Mouse (Mus musculus) myocyte (in vitro differentiated cells): ENCODE measurements around the gene Gamt. TPM values are rescaled to one million over a fixed set of nuclear protein-coding genes. Genes with fewer than 3 reads are reported as not detected.

ENCODE experiments used
- H3K27me3 ChIP-seq: one replicate; pipeline ENCODE4 v1.6.1; 2011; ENCODE audit not compliant: control insufficient read depth, insufficient read depth, insufficient read length
- H3K36me3 ChIP-seq: one replicate; pipeline ENCODE4 v1.6.1; 2011; ENCODE audit not compliant: control insufficient read depth, insufficient read depth
- H3K4me2 ChIP-seq: one replicate; pipeline ENCODE4 v1.6.1; 2011; ENCODE audit warnings: low read depth, control low read depth
- H3K4me3 ChIP-seq: one replicate; pipeline ENCODE4 v1.5.1; 2011; ENCODE audit warnings: mild to moderate bottlenecking, control low read depth, moderate library complexity
- H3K79me2 ChIP-seq: one replicate; pipeline ENCODE4 v1.6.1; 2011; ENCODE audit not compliant: control insufficient read depth, insufficient read depth
- H3ac ChIP-seq: one replicate; pipeline ENCODE4 v1.6.1; 2011; ENCODE audit not compliant: control insufficient read depth, insufficient read length
- CEBPB ChIP-seq: IDR thresholded peaks from 2 replicates; pipeline ENCODE4 v1.6.1; 2011; ENCODE audit warnings: mild to moderate bottlenecking, moderate library complexity; ENCODE audit not compliant: poor library complexity, insufficient read depth, severe bottlenecking
- E2F4 ChIP-seq: IDR thresholded peaks from one replicate; pipeline ENCODE4 v1.6.1; 2011; ENCODE audit warnings: mild to moderate bottlenecking, control low read depth, moderate library complexity; ENCODE audit not compliant: insufficient read depth
- MAX ChIP-seq: IDR thresholded peaks from one replicate; pipeline ENCODE4 v1.6.1; 2011; ENCODE audit warnings: low read depth, mild to moderate bottlenecking, control low read depth
- MYOD1 ChIP-seq, 3 experiments: IDR thresholded peaks; one replicate each; pipeline ENCODE4 v1.6.1; 2011; ENCODE audit warnings: control low read depth in 2 of 3, low read depth in 2 of 3, mild to moderate bottlenecking in 2 of 3, moderate library complexity in 1 of 3; ENCODE audit not compliant: insufficient read length in 2 of 3, control insufficient read depth in 1 of 3
- MYOG ChIP-seq, 3 experiments: IDR thresholded peaks; one replicate each; pipeline ENCODE4 v1.6.1; 2011; ENCODE audit warnings: control low read depth in 2 of 3, low read depth in 2 of 3, mild to moderate bottlenecking in 2 of 3; ENCODE audit not compliant: insufficient read length in 2 of 3, control insufficient read depth in 1 of 3, insufficient read depth in 1 of 3
- POLR2A ChIP-seq: IDR thresholded peaks from one replicate; pipeline ENCODE4 v1.6.1; 2011; ENCODE audit warnings: low read depth, mild to moderate bottlenecking, control low read depth, moderate library complexity; ENCODE audit not compliant: insufficient read length
- POLR2AphosphoS2 ChIP-seq: IDR thresholded peaks from one replicate; pipeline ENCODE4 v1.6.1; 2011; ENCODE audit warnings: low read depth, control low read depth; ENCODE audit not compliant: insufficient read length
- REST ChIP-seq: IDR thresholded peaks from one replicate; pipeline ENCODE4 v1.6.1; 2011; ENCODE audit warnings: mild to moderate bottlenecking, control low read depth, moderate library complexity; ENCODE audit not compliant: insufficient read depth, insufficient read length
- SRF ChIP-seq: IDR thresholded peaks from one replicate; pipeline ENCODE4 v1.6.1; 2011; ENCODE audit warnings: low read depth; ENCODE audit not compliant: control insufficient read depth, insufficient read length
- TCF12 ChIP-seq: IDR thresholded peaks from one replicate; pipeline ENCODE4 v1.6.1; 2011; ENCODE audit warnings: mild to moderate bottlenecking, control low read depth; ENCODE audit not compliant: poor library complexity, insufficient read depth, severe bottlenecking
- TCF3 ChIP-seq: IDR thresholded peaks from one replicate; pipeline ENCODE4 v1.6.1; 2011; ENCODE audit warnings: low read depth, control low read depth; ENCODE audit not compliant: insufficient read length
- USF1 ChIP-seq: IDR thresholded peaks from one replicate; pipeline ENCODE4 v1.6.1; 2011; ENCODE audit warnings: low read depth, mild to moderate bottlenecking, control low read depth, moderate library complexity
- polyA plus RNA-seq: library from polyadenylated mRNA; unstranded; fragments of >200 nt; fragmentation: generic; extraction: Trizol; gene quantifications from one replicate; pipeline ENCODE4 v1.2.1, GENCODE M21; 2012; ENCODE audit warnings: missing spikeins

Gamt gene
- polyA plus RNA-seq, 1 experiment = 162 TPM

DNA sequence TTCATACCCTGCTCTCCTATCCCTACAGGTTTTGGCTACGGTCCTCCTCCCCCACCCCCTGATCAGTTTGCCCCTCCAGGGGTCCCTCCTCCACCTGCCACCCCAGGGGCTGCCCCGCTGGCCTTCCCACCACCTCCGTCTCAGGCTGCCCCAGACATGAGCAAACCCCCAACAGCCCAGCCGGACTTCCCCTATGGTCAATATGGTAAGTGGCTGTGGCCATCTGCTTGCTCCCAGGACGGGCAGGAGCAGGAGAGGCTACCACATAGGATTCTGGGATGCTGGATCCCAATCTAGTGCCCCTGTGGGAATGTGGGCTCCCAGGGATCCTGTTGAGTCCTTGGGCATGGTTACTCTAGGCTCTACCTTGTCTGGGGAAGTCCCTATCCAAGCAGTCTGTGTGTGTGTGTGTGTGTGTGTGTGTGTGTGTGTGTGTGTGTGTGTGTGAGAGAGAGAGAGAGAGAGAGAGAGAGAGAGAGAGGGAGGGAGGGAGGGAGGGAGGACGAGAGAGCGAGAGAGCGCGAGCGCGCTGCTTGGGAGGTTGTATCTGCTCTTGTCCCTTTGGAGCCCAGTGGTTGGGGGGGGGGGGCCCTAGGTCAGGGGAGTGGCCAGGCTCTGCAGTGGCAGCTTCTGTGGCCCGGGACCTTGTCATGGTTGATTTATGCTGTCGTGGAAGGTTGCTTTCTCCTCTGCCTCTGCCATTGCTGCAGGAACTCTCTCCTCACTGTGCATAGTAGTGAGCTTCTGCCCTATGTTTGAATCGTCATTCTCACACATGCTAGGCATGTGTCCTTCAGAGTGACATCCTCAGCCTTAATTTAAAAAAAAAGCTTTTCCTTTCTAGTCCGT lies 24.6 kb upstream of the Gamt start:
- no peak for TF ChIP-seq TCF12
- no peak for TF ChIP-seq E2F4
- TF ChIP-seq SRF = no peak
- no peak for TF ChIP-seq POLR2AphosphoS2
- TF ChIP-seq MYOG (IDR thresholded peaks at IDR 0.05; ENCODE audit: control insufficient read depth in 1 of 3, insufficient read depth in 1 of 3, insufficient read length in 2 of 3, low read depth in 2 of 3) = no peak
- no peak for TF ChIP-seq TCF3
- TF ChIP-seq USF1 = no peak
- TF ChIP-seq CEBPB = no peak
- no peak for TF ChIP-seq REST
- no peak for TF ChIP-seq MAX
- no peak for TF ChIP-seq MYOD1 (IDR thresholded peaks at IDR 0.05; ENCODE audit: control insufficient read depth in 1 of 3, insufficient read length in 2 of 3, low read depth in 2 of 3)
- TF ChIP-seq POLR2A = no peak

DNA sequence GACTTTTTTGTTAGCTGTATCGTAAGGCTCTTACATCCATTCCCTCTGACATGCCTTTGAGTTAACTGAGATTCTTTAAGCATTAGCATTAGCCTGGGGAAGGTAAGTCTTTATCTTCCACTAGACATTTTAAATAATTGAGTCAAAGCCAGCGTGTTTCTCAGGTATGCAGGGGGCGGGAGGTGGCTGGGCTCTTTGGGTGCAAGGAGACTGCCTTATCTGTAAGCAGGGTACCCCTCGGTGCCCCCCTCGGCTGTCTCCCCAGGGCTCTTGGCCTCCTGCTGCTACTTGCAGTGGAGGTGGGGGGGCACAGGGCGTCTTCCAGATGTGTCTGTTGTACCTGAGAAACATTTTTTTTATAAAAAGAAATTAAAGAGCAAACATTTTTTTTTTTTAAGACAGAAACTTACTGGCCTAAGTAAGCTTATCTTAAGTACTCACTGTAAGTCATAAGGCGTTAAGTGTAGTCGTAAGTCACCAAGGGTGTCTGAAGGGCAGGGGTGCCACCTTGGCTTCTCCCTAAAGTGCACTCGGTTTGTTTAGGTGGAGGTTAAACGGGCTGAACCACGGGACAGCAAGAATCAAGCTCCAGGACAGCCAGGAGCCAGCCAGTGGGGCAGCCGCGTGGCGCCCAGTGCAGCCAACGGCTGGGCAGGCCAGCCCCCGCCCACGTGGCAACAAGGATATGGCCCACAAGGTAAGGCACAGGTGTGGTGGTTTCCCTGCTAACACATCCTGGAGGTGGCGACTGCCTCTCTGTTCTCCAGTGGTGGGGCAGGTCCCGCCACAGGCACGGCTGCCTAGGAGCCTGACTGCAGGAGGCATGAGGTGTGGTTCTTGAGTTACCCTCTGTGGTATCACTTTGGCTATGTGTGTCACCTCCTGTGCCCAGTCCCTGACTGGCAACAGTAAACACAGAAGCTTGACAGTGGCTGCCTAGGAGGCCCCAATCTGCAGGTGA lies 21.9 kb upstream of the Gamt start:
- H3ac ChIP-seq = no peak overlapping the region
- TF ChIP-seq POLR2AphosphoS2 (peak; percentile 24), MAX (no peak)
- H3K79me2 ChIP-seq = no peaks in the 10 kb centered on the region
- H3K4me2 ChIP-seq = no peak overlapping the region
- H3K36me3 ChIP-seq = peaks cover 26% of the 10 kb centered on the region
- H3K4me3 ChIP-seq = no peak overlapping the region
- H3K27me3 ChIP-seq = no peaks in the 10 kb centered on the region

More for the DNA sequence above, 24.6 kb upstream of the Gamt start:
- peaks cover 18% of the 10 kb centered on the region for H3K36me3 ChIP-seq
- no peaks in the 10 kb centered on the region for H3K27me3 ChIP-seq
- no peak overlapping the region for H3K4me3 ChIP-seq
- no peaks in the 10 kb centered on the region for H3K79me2 ChIP-seq
- no peak overlapping the region for H3K4me2 ChIP-seq
- H3ac ChIP-seq = no peak overlapping the region

DNA sequence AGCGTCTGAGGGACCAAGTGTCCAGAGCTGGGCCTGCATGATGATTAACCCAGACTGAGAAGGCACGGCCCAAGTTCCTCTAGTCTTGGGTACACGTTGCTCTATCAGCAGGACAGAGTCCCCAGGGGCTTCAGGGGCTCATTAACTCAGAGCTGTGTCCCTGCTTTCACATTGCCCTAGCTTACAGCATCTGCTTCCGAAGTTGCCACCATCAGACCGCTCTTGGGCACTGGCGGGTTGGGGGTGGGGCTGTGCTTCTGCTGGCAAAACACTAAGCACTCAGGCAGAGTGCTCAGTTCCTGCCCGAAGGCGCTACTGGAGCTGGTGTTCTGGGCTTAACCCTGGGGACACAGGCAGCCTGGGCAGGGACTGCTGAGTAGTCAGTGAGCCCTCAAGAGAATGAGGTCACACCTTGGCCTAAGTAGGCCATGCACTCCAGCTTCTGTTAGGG lies 21.1 kb upstream of the Gamt start:
- H3ac ChIP-seq = no peak overlapping the region
- H3K36me3 ChIP-seq = peaks cover 31% of the 10 kb centered on the region
- H3K79me2 ChIP-seq = no peaks in the 10 kb centered on the region
- TF ChIP-seq CEBPB (no peak), USF1 (no peak), MYOD1 (IDR thresholded peaks at IDR 0.05; ENCODE audit: control insufficient read depth in 1 of 3, insufficient read length in 2 of 3, low read depth in 2 of 3) (no peak), POLR2AphosphoS2 (no peak), TCF3 (no peak), SRF (no peak), E2F4 (no peak), POLR2A (no peak), MYOG (IDR thresholded peaks at IDR 0.05; ENCODE audit: control insufficient read depth in 1 of 3, insufficient read depth in 1 of 3, insufficient read length in 2 of 3, low read depth in 2 of 3) (no peak), REST (no peak), MAX (no peak), TCF12 (no peak)
- no peaks in the 10 kb centered on the region for H3K27me3 ChIP-seq
- no peak overlapping the region for H3K4me2 ChIP-seq
- H3K4me3 ChIP-seq = no peak overlapping the region

DNA sequence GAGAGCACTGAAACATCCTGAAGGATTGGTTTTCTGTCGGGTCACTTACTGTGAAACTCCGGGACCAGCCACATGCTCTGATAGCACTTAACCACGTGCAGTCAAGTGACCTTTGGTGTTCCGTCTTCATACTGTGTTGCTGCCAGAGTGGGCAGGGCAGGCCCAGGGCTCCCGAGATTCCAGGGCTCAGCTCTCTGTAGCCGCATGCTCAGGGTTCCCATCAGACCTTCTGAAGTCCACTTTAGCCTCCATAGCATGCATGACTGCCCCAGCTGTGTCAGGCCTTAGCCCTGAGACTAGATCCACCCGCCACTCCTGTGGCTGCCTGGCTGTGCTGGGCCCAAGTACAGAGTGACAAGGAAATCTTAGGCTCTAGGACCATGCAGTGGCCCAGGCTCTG lies 20.5 kb upstream of the Gamt start:
- Histone ChIP-seq H3K4me2 (no peak overlapping the region), H3K27me3 (no peaks in the 10 kb centered on the region), H3K79me2 (no peaks in the 10 kb centered on the region), H3K36me3 (peaks cover 35% of the 10 kb centered on the region), H3ac (no peak overlapping the region), H3K4me3 (no peak overlapping the region)
- TF ChIP-seq POLR2A (no peak), POLR2AphosphoS2 (no peak), USF1 (no peak), CEBPB (no peak), MYOG (IDR thresholded peaks at IDR 0.05; ENCODE audit: control insufficient read depth in 1 of 3, insufficient read depth in 1 of 3, insufficient read length in 2 of 3, low read depth in 2 of 3) (no peak), MAX (no peak)

DNA sequence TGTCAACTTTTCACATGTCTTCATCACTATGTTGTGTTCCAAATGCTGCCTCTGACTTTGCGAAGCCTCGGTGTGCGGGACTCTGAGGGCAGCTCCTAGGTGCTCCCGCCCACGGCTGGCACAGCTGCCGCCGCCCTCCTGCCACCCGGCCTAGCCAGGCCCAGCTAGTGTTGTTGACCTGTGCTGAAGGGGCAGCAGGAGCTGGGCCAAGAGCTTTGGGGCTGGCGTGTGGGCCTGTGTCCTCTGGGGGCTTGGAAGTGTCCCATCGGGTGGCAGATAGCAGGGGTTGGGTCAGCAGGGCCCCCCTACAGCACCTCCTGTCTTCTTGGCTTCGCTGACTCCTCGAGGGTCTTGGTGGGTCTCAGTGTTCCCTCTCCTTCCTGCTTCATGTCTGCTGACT lies 18.5 kb upstream of the Gamt start:
- Histone ChIP-seq H3ac (no peak overlapping the region), H3K79me2 (peaks cover 5% of the 10 kb centered on the region), H3K36me3 (peaks cover 29% of the 10 kb centered on the region), H3K4me3 (no peak overlapping the region), H3K4me2 (no peak overlapping the region), H3K27me3 (no peaks in the 10 kb centered on the region)
- TF ChIP-seq E2F4 = no peak
- no peak for TF ChIP-seq REST
